Mouse (Mus musculus): ENCODE measurements around the gene Mcur1.
A peak's percentile ranks its signal among the peaks of the same experiment; 100 is the strongest.

Mcur1 gene

DNA sequence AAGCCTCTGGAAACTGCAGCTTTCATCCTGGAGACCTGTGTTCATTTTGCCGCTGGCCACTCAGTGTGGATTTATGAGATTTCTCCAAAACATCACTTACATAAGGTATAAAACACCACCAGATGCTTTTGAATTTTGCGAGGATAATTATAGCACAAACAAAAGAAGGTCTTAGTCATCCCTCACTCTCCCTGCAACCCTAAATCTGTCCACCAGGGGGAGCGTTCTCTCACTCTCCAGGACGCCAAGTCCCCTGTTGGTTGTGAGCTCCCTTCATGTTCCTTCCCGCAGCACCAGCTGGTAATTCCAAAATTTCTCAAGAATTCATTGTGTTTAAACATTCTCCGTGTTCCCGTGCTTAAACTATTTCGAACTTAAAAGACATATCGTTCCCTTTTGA, 5.4 kb upstream of the Mcur1 start:
- peak; percentile 77 for ATAC-seq (ENCODE audit: low TSS enrichment)

DNA sequence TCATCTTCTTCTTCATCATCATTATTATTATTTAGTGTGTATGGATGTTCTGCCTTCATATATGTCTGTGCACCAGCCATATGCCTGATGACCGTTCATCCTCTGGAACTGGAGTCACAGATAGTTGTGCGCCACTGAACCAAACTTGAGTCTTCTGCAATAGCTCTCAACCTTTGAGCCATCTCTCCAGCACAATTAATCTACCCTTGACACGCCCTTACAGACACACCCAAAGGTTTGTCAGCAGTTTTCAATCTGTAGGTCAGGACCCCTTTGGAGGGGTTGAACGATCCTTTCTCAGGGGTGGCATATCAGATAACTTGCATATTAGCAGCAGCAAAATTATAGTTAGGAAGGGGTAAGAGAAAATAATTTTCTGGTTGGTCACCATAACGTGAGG, 4.7 kb upstream of the Mcur1 start:
- ATAC-seq (ENCODE audit: low TSS enrichment) = no peak

DNA sequence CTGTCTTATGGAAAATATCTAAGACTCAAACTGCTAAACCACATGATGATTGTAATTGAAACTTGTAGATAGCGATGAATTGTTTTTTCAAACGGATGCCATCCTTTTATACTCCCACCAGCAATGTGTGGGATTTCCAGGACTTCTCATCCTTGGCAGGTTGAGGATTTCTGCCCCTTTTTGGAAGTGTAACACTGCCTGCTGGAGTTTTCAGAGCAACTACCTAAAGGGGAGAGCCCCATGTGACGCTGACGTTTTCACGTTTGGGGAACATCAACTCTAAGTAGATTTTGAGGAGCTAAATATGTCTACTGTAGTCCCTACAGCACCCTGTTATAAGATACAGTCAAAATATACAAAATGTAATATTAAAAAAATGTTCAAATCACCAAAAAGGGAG, 2.7 kb upstream of the Mcur1 start:
- ATAC-seq (ENCODE audit: low TSS enrichment) = no peak

DNA sequence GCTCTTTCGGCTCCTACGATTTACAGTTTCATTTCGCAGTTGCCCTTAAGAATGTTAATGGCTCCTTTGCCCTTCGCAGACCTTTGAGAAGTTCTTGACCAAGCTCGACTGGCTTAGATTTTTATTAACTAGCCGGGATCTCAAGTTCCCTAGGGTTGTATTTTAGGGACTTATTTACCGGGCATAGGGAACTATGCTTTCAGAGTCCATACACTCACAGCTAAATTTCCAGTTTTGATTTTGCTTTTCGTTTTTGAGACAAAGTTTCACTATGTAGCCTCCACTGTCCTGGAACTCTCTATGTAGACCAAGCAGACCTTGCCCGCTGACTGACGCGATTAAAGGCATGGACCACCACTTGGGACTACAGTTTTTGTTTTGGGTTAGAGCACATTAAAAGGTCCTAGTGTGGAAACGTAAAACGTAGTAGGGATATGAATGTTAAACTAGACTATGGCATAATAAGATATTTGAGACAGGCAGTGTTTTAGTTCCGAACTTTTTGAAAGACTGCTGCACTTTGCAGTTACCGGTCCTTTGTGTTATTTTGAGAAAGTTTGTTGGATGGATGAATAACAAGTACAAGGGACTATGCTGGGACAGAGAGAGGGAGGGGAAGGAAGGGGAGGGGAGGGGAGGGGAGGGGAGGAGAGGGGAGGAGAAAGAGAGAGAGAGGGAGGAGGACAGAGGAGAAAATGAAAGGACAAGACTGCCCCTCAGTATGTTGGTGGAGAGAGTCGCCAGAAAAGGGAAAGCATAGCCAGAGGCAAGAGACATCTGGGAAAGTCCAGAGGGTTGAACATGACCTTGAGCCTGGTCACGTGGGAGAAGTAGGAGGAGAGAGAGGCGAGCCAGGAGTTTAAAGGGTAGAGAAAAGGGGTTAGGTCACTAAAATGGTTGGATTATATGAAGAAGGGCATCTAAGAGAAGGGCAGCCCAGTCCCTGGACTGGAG, 744 bp upstream of the Mcur1 start:
- ATAC-seq (ENCODE audit: low TSS enrichment) = no peak

DNA sequence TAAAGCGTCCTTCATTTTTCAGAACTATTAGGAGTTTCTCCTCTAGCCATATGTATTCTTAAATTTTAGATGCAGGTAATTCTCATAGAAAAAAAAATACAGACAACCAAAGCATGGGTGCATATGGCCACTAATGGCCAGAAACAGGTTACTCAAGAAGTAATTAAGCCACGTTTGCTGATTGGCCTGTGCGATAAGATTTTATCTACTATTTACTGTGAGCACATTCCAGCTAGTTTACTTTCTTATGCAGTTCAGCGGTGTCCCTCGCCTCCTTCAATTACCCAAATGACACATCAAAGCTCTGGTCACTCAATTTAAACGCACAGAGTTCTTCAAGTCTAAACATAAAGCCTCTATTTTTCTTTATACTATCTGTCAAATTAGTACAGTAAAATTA, 1.0 kb downstream of the Mcur1 start:
- ATAC-seq (ENCODE audit: low TSS enrichment) = no peak

DNA sequence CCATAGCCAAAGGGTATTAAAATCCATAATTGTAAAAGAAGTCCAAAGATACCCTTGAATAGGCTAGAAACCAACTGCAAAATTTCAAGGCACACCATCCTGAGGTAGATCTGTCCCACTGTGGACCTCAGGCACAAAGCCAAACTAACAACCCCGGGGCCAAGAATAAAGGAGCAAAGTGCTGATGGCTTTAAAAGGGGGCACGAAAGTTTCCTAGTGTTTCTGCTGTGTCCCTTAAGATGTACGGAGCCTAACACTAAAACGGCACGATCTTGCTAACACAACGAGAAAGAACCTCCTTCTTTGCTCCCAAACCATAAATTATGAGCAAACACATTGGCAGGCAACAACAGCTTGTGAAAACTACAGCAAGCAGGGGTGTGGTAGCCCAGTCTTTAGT, 1.6 kb downstream of the Mcur1 start:
- no peak for ATAC-seq (ENCODE audit: low TSS enrichment)

DNA sequence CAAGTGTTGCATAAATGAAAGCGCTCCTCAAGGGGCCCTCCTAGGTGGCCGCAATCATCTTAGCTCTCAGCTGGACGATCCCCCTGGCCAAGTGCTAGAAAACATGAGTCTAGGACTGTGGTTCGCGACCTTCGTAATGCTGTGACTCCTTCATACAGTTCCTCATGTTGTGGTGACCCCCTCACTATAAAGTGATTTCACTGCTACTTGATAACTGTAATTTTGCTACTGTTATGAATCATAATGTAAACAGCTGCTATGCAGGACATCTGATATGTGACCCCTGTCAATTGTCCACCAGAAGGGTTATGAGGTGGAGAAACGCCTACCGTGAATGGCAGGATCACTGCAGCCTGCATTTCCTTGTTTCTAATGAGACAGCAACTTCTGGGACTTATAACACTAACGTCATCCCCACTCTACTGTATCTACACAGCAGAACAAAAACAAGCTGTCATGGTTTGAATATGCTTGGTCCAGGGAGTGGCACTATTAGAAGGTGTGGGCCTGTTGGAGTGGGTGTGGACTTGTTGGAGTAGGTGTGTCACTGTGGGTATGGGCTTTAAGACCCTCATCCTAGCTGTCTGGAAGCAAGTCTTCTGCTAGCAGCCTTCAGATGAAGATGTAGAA, 3.0 kb downstream of the Mcur1 start:
- no peak for ATAC-seq (ENCODE audit: low TSS enrichment)

DNA sequence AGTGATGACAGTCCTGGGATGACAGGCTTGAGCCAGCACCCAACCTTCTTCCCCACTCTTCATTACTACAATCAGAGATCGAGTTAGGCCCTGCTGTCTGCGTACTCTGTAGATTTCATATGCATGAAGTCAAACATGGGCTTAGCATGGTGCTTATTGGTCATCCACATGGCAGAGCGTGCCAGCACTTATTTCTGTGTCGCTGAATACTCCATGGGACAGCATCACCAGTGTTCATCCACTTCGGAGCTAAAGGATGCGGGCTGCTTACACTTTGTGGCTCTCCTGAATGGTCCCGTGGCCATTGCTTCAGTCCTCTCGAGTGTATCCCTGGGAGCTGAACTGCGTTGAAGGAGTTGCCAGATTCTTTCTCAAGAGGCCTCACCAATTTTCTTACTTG, 4.7 kb downstream of the Mcur1 start:
- ATAC-seq (ENCODE audit: low TSS enrichment) = no peak

DNA sequence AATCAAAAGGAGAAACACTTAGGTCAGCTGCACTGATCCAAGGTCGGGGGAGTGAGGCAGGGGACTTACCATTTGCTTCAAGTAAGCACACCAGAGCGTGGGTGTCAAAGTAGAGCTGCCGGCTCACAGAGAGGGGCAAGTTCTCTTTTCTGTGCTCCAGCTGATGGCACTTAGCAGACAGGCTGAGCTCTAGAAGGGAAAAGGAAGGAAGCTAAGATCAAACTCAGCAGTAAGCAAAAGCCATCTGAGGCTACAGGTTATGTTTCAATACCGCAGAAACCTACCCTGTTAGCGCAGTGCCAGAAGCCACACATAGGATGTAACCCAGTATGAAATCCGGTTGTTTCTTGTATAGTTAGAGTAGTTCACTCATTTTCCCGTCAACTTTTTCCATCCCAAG, 5.2 kb downstream of the Mcur1 start:
- no peak for ATAC-seq (ENCODE audit: low TSS enrichment)

DNA sequence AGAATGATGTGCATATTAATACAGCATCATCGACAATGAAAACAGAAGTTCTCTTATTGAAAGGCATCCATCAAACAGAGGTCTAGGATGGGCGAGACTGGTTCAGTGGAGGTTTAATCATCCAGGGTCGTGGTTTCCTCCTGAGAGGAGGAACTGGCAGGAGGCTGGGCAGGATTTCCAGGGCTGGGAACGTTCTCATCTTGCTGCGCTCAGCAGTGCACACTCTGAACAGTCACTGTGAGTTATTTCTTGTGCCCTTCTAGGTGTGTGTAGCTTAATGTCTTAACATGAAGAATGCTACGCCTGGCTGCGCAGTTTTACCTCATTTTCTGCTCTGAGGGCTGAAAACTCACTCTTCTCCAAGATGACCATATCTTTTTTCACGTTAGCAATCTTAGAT, 9.3 kb downstream of the Mcur1 start:
- ATAC-seq (ENCODE audit: low TSS enrichment) = no peak

DNA sequence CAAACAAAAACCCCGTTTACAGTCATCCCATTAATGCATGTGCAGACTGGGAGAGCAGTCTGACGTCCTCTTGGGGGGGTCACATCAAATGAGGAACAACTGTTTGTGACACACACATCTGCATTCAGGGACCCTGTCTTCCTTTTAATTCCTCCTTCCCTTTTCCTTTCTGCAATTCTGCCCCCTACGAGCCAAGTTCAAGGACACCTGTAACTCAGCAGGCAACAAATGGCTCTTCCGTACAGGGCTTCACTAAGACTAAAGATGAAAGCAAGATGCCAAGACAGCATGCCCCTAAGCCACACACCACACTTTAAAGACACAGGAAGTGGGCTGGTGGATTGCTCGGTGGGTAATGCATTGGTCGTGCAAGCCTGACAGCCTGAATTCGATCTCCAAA, 10.1 kb downstream of the Mcur1 start:
- no peak for ATAC-seq (ENCODE audit: low TSS enrichment)

DNA sequence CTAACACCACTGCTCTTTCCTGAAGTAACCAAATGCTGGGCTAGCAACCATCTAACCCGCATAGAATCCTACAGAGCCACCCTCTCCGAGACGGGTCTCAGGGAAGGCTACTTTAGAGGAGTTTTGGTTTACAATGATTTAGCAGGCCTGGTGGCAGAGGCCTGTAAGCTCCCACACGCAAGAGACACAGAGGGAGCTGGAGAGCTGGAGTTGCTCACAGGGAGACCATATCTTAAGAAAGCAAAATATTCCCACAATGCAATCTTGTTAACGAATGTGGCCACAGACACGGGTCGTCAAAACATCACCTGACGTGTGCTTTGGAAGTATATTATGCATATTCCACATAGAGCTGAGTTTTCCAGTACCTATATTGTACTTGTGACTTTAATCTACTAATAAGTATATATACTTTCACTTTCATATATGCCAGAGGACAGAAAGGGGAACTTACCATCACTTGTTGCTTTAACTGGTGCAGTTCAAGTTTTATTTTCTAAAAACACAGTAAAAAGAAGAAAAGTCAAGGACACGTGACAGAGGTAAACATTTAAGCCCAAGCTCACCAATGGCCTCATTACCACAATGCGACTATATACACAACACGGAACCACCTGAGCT, 10.8 kb downstream of the Mcur1 start:
- ATAC-seq (ENCODE audit: low TSS enrichment) = no peak

DNA sequence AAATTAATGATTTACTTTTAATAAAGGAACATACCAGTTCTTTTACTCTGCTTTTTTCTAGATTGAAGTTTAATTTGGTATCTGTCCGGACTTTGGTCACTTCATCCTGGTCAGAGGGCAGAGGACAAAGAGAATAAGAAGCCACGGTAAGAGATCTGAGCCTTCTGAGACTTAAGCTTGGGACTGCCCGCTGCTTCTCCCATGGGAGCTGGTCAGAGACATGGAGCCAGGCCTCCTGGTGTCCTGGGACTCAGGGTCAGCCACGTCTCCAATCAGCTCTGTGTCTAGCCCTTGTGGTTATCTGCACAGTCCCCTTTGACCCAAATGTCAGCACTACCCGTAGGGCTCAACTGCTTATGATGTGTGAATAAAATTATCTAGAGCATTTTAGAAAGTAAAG, 11.4 kb downstream of the Mcur1 start:
- no peak for ATAC-seq (ENCODE audit: low TSS enrichment)

DNA sequence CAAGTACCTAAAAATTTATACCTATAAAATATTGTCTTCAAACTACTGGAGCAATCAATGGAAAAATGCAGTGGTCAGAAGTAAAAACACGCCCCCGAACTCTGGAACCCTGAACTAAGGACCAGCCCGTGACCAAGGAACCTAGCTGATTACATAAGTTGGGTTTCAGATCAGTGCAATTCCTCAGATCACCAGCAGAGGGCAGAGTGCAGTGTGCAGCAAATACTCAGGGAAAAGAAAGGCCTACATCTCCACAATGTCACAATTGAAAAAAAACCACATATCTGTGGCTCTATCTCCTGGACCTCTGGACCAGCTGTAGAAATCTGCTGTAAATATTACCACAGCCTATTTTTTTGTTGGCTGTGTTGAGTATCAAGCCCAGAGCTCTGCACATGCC, 13.1 kb downstream of the Mcur1 start:
- ATAC-seq (ENCODE audit: low TSS enrichment) = peak; percentile 67; the same call in 1 of the 2 replicates

DNA sequence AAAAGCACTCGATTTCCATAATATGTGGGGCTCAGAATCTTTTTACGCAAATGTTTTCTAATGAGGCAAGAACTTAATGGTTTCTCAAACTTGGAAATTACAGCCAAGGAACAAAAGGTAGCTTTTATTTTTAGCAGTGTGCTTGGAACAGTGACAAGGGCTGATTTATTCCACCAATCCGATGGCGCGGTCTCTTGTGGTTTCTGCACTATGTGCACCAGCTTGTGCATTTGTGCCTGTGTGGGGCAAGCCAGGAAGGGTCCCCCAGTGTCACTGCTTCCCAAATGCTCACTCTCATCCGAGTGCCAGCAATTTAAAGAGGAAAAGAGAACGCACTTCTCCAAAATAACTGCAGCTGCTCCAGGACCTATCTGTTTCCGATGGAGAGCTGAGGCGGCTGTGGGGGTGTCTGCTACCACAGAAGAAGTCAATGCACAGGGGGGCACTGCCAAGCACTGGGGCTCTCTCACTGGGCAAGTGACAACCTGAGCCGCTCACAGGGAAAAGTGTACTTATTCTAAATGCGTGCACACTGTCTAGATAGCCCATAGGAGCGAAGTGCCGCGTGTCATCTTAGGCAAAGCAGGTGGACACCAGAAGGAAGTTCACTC, 19.7 kb downstream of the Mcur1 start:
- ATAC-seq (ENCODE audit: low TSS enrichment) = peak; percentile 50

DNA sequence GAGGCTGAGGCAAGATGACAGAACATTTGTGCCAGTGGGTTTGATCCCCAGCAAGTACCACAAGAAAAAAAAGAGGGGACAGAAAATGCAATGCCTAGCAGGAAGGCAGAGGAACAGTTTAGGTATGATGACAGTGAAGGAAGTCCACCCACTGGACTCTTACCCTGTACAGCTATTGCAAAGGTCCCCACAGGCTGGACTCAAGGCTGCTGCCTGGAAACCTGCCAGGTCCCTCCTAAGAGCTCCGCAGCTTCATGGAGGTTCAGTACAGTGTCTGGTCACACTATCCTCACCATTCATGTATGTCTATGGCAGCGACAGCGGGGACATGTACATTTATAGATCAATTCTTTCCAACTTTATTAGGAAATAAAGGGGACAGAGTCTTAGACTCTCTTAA, 20.6 kb downstream of the Mcur1 start:
- ATAC-seq (ENCODE audit: low TSS enrichment) = 0 out of 2 replicates have a peak, but pooled peaks have one; percentile 8

DNA sequence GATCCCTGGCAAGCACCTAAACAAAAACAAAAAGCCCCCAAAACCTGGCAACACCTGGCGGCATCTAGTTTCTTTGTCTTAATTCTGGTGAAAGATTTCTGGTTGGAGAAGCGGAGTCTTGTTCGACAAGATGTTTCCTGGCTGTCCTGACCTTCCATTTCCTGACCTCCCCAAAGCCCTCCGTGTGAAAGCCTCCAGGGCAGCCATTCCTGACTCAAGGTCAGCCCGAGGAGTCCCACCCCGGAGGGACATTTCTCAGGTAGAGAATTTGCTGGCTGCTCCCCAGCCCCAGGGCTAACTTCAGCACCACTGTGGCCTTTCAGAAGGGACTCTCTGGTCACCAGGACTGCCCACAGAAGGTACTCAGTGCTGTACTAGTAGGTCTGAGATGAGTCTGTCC, 22.1 kb downstream of the Mcur1 start:
- no peak for ATAC-seq (ENCODE audit: low TSS enrichment)

DNA sequence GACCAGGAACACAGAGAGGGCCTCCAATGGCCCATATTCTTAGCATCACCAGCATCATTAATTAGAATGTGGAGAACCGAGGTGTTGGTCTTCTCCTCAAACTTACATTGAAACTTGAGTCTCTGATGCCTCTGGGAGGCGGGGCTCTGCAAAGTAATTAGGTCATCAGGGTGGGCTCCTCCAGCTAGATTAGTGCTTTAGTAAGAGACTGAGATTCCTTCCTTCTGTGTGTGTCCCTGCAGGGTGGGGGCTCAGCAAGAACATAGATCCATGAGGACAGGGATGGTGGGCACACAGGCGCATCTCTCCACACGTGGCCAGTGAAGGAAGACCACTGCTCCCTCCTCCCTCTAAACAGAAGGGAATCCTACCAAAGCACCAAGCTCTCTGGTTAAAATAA, 26.0 kb downstream of the Mcur1 start:
- ATAC-seq (ENCODE audit: low TSS enrichment) = no peak

DNA sequence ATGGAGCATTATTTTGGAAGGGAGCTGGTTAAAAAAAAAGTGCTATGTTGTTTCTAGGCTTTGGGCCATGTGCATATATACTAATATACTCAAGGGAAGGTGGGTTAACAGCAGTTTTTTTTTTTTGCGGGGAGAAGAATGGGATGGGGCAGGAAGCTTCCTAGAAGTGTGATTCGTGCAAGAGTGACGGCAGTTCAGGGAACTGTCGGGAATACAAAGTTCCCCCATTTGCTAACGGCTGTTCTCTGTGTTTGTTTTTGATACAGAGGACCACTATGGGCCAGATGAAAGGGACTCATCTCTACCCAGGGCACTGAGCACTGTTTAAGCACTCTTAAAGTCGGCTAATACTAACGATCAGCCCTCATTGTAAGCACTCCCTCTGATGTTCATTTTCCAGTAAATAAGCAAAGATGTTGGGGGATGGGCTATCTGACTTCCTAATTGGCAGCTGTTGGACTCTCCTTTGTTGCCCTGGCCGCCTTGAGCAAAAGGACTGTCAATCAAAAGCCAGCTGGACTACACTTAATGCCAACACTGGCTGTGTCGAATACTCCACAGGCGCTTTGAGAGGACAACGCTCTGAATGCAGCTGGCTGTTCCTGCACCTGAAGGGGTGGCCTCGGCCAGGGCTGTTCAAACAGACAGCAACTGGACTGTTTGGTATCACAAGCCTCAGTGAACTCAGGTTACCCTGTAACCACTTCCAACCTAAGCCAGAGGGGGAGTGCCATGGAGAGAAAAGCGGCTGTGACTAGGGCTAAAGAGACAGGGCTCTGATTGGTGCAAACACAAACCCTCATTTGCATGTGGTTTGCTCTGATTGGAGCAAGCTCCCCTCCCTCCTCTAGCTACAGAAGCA, 28.9 kb downstream of the Mcur1 start:
- ATAC-seq (ENCODE audit: low TSS enrichment) = peak; percentile 66

DNA sequence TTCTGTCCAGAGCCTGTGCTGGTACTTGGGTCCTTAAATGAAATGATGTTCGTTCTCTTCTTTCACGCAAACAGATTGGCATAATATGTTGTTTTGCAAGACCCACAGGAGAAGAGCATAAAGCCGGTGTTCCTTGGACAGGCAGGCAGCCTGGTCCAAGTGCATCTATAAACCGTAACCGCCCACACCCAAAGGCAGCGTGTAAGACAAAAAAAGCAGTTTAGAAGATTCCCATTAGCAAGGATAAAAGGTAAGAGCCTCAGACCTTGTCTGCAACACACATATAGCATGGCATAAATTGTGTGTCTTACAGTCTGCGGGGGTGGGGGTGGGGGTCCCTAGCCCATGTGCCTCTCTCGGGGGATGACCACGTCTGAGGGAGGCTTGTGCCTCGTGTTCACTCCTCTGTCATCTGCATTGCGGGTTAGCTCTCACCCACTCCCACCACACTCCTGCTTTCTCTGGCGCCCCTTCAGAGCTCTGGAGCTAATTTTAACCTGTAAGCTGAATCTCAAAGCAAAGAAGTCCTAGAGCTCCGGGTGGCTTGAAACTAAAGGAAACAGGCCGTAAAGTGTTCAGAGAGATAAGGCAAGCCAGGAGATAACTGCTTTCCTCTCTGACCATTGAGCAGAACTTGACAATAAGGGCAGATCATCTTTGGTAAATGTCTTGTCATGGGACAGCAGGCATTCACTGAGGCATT, 29.7 kb downstream of the Mcur1 start:
- peak; percentile 45 for ATAC-seq (ENCODE audit: low TSS enrichment)

DNA sequence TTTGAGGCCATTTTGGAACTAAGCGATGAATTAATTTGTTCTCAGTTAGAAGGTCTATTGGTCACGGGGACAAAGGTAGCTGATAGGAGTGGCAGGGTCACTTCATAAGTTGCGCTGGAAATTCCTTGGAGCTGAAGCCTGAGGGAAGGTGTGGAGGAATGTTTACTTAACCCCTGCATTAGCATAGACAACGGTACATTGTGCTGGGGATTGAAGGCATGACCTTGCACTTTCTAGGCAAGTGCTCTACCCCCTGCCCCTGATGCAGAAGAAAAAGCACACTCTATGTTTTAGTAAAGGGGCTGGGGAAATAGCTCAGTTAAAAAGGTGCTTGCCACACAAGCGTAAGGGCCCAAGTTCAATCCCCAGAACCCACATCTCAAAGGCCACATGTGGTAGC, 33.7 kb downstream of the Mcur1 start:
- ATAC-seq (ENCODE audit: low TSS enrichment) = no peak
